Mouse (Mus musculus): ENCODE results near the gene Rnf220. TPM values are rescaled to one million over a fixed set of nuclear protein-coding genes. Genes with fewer than 3 reads are reported as not detected.
A peak's percentile ranks its signal among the peaks of the same experiment; 100 is the strongest.

Gene Rnf220
- polyA plus RNA-seq, 1 experiment, result 95.4 TPM

DNA sequence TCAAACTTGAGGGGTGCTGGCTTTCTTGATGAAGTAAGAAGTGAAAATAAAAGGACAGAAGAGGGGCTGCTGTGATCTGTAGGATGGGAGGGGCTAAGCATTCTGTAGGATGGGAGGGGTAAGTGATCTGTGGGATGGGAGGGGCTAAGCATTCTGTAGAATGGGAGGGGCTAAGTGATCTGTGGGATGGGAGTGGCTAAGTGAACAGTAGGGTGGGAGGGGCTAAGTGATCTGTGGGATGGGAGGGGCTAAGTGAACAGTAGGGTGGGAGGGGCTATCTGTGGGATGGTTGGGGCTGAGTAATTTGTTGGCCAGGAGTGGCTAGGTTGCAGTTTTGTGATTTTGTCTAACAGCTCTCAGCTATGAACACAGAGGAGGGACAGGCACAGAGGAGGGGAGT is 157.1 kb downstream of the Rnf220 start:
- no peak for DNase-seq (ENCODE audit: low read depth in 1 of 2, low spot score in 2 of 2)
- no peak for TF ChIP-seq CTCF (IDR thresholded peaks at IDR 0.05; ENCODE audit: extremely low read depth, insufficient read depth, insufficient read length, insufficient replicate concordance)
- TF ChIP-seq POLR2A (IDR thresholded peaks at IDR 0.05; ENCODE audit: low read depth, low read length), result no peak
- no peaks in the 10 kb centered on the region for H3K4me1 ChIP-seq (ENCODE audit: control insufficient read depth, insufficient read depth, insufficient read length)
- no peak overlapping the region for H3K4me3 ChIP-seq (ENCODE audit: extremely low read depth, insufficient read depth, insufficient read length)
- H3K27ac ChIP-seq (ENCODE audit: insufficient read depth, low read length), result no peak overlapping the region
- H3K27me3 ChIP-seq (ENCODE audit: control insufficient read depth, insufficient read depth, low read length), result no peaks in the 10 kb centered on the region
- no peaks in the 10 kb centered on the region for H3K36me3 ChIP-seq (ENCODE audit: control insufficient read depth, insufficient read depth, low read length)

DNA sequence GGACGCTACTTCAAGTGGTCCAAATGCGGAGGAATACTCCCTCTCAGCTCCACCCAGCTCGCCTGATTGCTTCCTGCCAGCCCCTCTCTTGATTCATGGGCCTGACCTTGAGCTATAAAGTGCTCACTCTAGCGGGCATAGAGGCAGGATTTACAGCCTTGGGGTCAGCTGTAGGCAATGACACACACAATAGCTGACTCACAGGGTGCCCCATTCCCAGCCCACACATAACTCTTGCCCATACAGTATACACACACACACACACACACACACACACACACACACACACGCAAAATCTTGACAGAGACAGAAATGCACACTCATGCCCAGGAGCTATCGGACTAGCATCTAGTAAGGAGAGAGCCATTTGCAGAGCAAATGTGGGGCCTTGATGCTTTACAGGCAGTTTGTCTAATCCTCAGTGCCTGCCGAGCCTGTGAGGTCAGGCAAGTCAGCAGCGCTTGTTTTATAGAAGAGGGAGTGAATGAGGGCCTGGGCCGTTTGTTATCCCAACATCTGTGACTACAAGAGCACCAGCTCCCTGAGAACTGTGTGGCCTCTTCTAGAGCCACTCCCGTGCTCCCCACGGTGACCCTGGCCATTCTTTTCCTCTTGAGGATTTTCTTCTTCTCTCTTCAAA is 165.9 kb downstream of the Rnf220 start:
- Histone ChIP-seq H3K36me3 (ENCODE audit: control insufficient read depth, insufficient read depth, low read length) (no peaks in the 10 kb centered on the region), H3K27me3 (ENCODE audit: control insufficient read depth, insufficient read depth, low read length) (no peaks in the 10 kb centered on the region)

DNA sequence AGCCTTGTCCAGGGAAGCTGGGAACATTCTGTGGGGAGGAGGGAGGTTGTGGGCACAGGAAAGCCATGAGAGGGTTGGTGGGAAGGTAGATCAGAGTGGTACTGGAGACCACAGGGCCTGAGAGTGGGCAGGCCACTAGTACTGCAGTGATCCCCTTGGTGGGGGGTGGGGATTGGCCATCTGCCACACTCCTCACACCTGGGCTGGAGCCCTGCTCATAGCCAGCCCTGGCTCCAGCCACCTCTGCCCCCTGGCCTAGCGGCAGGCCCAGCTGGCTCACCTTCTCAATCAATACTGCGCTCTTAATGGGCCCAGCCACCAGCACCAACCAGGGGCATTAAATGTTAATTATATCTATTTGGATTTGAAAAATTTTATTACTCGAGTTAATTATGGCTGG is 166.7 kb downstream of the Rnf220 start:
- no peak for DNase-seq (ENCODE audit: low read depth in 1 of 2, low spot score in 2 of 2)
- H3K36me3 ChIP-seq (ENCODE audit: control insufficient read depth, insufficient read depth, low read length), result no peaks in the 10 kb centered on the region
- H3K27me3 ChIP-seq (ENCODE audit: control insufficient read depth, insufficient read depth, low read length), result no peaks in the 10 kb centered on the region
- 86% methylated on average over 3 of the region's 3 CpGs for WGBS
- H3K4me3 ChIP-seq (ENCODE audit: extremely low read depth, insufficient read depth, insufficient read length), result no peak overlapping the region
- TF ChIP-seq POLR2A (IDR thresholded peaks at IDR 0.05; ENCODE audit: low read depth, low read length), result no peak
- TF ChIP-seq CTCF (IDR thresholded peaks at IDR 0.05; ENCODE audit: extremely low read depth, insufficient read depth, insufficient read length, insufficient replicate concordance), result no peak
- H3K4me1 ChIP-seq (ENCODE audit: control insufficient read depth, insufficient read depth, insufficient read length), result no peaks in the 10 kb centered on the region
- H3K27ac ChIP-seq (ENCODE audit: insufficient read depth, low read length), result no peak overlapping the region

More for the DNA sequence above, 165.9 kb downstream of the Rnf220 start:
- H3K27ac ChIP-seq (ENCODE audit: insufficient read depth, low read length), result no peak overlapping the region
- TF ChIP-seq POLR2A (IDR thresholded peaks at IDR 0.05; ENCODE audit: low read depth, low read length) (no peak), CTCF (IDR thresholded peaks at IDR 0.05; ENCODE audit: extremely low read depth, insufficient read depth, insufficient read length, insufficient replicate concordance) (no peak)
- no peaks in the 10 kb centered on the region for H3K4me1 ChIP-seq (ENCODE audit: control insufficient read depth, insufficient read depth, insufficient read length)
- no peak overlapping the region for H3K4me3 ChIP-seq (ENCODE audit: extremely low read depth, insufficient read depth, insufficient read length)
- DNase-seq (ENCODE audit: low read depth in 1 of 2, low spot score in 2 of 2), result no peak
- WGBS, result 79% methylated on average over 11 of the region's 11 CpGs

DNA sequence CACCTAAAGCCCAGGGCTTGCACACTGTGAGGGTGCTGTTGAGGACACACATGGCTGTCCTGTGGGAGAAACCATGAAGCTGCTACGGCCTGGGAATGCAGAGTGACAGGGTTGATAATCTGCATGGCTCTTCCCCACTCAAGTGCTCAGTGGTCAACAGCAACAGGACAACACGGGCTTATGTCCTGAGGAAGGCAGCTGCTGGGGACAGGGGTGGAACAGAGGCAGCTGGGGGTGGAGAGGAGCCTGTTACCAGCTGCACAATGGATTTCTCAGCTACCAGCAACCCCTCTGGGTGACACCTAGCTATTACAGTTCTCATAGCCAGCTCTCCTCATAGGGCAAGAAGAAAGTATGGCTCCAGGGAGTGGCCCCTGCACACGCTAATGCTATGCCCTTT is 169.9 kb downstream of the Rnf220 start:
- Histone ChIP-seq H3K36me3 (ENCODE audit: control insufficient read depth, insufficient read depth, low read length) (no peaks in the 10 kb centered on the region), H3K27ac (ENCODE audit: insufficient read depth, low read length) (no peak overlapping the region), H3K4me3 (ENCODE audit: extremely low read depth, insufficient read depth, insufficient read length) (no peak overlapping the region), H3K4me1 (ENCODE audit: control insufficient read depth, insufficient read depth, insufficient read length) (no peaks in the 10 kb centered on the region), H3K27me3 (ENCODE audit: control insufficient read depth, insufficient read depth, low read length) (no peaks in the 10 kb centered on the region)
- DNase-seq (ENCODE audit: low read depth in 1 of 2, low spot score in 2 of 2), result no peak
- WGBS, result 87% methylated on average over 3 of the region's 3 CpGs
- TF ChIP-seq CTCF (IDR thresholded peaks at IDR 0.05; ENCODE audit: extremely low read depth, insufficient read depth, insufficient read length, insufficient replicate concordance) (no peak), POLR2A (IDR thresholded peaks at IDR 0.05; ENCODE audit: low read depth, low read length) (no peak)

DNA sequence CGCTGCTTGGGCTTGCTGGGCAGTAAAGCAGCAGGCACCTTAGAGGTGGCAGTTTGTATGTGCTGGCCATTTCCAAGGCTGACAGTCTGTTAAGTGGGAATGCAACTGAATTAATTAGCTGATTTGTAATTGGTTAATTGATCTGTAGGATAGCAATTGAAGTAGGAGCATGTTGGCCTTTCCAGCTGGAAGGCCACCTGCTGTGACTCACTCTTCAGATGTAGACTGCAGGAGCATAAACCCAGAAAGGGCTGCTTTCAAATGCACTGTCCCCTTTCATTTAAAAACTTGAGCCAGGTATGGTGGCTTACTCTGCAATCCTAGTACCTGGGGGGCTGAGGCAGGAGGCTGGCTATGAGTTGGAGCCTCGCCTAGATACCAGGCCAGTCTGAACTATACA is 171.8 kb downstream of the Rnf220 start:
- H3K4me3 ChIP-seq (ENCODE audit: extremely low read depth, insufficient read depth, insufficient read length), result no peak overlapping the region
- WGBS, result 85% methylated on average over 2 of the region's 2 CpGs
- H3K27me3 ChIP-seq (ENCODE audit: control insufficient read depth, insufficient read depth, low read length), result no peaks in the 10 kb centered on the region
- H3K4me1 ChIP-seq (ENCODE audit: control insufficient read depth, insufficient read depth, insufficient read length), result no peaks in the 10 kb centered on the region
- H3K27ac ChIP-seq (ENCODE audit: insufficient read depth, low read length), result no peak overlapping the region
- no peak for DNase-seq (ENCODE audit: low read depth in 1 of 2, low spot score in 2 of 2)
- TF ChIP-seq CTCF (IDR thresholded peaks at IDR 0.05; ENCODE audit: extremely low read depth, insufficient read depth, insufficient read length, insufficient replicate concordance) (no peak), POLR2A (IDR thresholded peaks at IDR 0.05; ENCODE audit: low read depth, low read length) (no peak)
- no peaks in the 10 kb centered on the region for H3K36me3 ChIP-seq (ENCODE audit: control insufficient read depth, insufficient read depth, low read length)

DNA sequence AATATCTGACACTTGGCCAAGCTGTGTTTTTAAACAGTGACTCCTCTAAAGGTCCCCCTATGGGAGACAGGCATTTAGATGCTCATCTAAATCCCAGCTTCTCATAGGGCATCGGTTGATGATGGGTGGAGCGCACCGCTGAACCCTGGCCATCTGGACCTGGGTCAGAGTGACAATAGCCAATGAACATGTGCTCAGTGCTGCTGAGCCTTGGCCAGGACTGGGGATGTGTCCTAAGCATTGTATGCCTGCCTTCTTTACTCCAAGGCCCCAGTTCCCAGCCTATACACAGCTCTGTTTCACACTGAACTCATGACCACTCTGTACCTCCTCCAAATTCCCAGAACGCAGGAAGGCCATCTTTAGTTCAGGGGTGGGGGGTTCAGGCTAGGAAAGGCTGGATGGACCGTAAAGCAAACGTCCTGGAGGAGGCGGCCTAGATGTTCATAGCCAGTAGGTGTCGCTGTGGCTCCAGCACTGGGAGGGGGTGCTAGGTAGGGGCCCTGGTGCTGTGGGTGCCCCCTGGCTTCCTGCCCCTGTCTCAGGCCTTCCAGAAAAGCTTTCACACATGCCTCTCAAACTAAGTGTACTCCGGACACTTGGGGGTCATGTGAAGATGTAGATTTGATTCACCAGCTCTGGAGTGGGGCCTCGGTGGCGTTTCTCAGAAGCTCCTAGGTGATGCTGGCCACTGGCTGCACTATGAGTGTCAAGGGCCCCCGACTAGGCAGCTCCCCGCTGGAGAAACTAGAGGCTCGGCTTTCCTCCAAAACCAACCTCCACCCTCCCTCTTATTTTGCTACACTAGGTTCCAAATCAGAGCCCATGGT is 173.1 kb downstream of the Rnf220 start:
- Histone ChIP-seq H3K36me3 (ENCODE audit: control insufficient read depth, insufficient read depth, low read length) (no peaks in the 10 kb centered on the region), H3K27ac (ENCODE audit: insufficient read depth, low read length) (no peak overlapping the region), H3K4me3 (ENCODE audit: extremely low read depth, insufficient read depth, insufficient read length) (no peak overlapping the region), H3K27me3 (ENCODE audit: control insufficient read depth, insufficient read depth, low read length) (no peaks in the 10 kb centered on the region), H3K4me1 (ENCODE audit: control insufficient read depth, insufficient read depth, insufficient read length) (no peaks in the 10 kb centered on the region)
- peak; percentile 71; the same call in 1 of the 2 replicates for TF ChIP-seq CTCF (IDR thresholded peaks at IDR 0.05; ENCODE audit: extremely low read depth, insufficient read depth, insufficient read length, insufficient replicate concordance)
- TF ChIP-seq POLR2A (IDR thresholded peaks at IDR 0.05; ENCODE audit: low read depth, low read length), result no peak
- peak in 1 of 2 experiments; percentile 18 for DNase-seq (ENCODE audit: low read depth in 1 of 2, low spot score in 2 of 2)
- 65% methylated on average over 14 of the region's 14 CpGs for WGBS

DNA sequence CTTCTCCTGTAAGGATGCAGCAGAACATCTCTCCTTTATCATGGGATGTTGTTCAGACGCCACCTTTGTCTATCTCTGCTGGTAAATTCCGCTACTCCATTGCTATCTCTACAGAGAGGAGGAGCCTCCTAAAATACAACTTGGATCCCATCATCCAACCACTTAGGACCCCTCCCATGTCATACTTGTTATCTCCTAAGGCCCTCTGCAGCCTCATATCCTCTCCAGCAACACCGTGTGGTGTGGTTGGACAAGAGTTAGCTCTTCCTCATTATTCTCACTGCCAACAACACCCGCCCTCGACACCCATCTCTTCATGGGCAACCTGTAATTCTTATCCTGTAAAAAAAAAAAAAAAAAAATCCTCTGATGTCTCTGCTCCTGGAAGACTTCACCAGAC is 175.8 kb downstream of the Rnf220 start:
- no peak overlapping the region for H3K27ac ChIP-seq (ENCODE audit: insufficient read depth, low read length)
- TF ChIP-seq POLR2A (IDR thresholded peaks at IDR 0.05; ENCODE audit: low read depth, low read length), result no peak
- no peak for TF ChIP-seq CTCF (IDR thresholded peaks at IDR 0.05; ENCODE audit: extremely low read depth, insufficient read depth, insufficient read length, insufficient replicate concordance)
- H3K4me1 ChIP-seq (ENCODE audit: control insufficient read depth, insufficient read depth, insufficient read length), result no peaks in the 10 kb centered on the region
- DNase-seq (ENCODE audit: low read depth in 1 of 2, low spot score in 2 of 2), result no peak
- no peaks in the 10 kb centered on the region for H3K27me3 ChIP-seq (ENCODE audit: control insufficient read depth, insufficient read depth, low read length)
- no peaks in the 10 kb centered on the region for H3K36me3 ChIP-seq (ENCODE audit: control insufficient read depth, insufficient read depth, low read length)
- H3K4me3 ChIP-seq (ENCODE audit: extremely low read depth, insufficient read depth, insufficient read length), result no peak overlapping the region
- 83% methylated on average over 5 of the region's 5 CpGs for WGBS
